Mouse (Mus musculus) spleen, adult 18-20 months (tissue): ENCODE data around the gene March1.

Experiments used
- DNase-seq, 2 experiments: peaks; one replicate each; pipeline ENCODE4 v3.0.0; 2022; ENCODE audit warnings: mixed read lengths in 2 of 2

March1 gene

DNA sequence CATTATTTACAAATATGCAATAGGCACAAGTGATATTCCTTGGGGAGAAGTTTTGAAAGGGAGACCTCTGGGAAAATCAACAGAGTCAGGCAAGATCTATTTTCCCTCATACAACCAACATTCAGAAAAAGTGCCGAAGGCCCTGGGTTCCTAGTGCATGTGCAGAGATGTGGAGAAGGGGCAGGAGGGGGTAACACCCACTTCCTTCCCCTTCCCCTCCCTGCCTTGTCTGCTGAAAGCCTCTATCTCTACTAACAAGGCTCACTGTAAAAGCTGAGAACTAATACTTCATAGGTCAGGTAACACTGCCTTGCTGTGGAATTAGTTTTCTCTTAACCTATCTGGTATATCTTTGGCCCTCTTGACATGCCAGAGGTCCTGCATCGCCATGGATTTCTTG is 812.9 kb downstream of the March1 start:
- DNase-seq: no peak

DNA sequence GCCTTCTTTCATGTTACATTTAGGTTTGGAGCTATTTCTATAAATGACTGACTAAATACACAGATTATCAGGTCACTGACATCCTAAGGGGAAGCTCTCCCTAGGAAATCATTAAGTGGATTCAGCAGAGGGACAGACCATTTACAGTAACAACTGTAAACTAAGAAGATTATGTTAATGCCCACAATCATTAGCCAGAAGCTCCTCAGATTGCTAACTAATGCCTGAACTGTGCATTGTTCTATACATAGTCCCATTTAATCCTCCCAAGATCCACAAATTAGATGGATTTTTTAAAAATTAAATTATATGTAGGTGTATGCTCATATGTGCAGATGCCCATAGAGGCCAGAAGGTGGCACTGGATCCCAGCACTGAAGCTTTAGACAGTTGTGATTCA is 815.9 kb downstream of the March1 start:
- DNase-seq: no peak

DNA sequence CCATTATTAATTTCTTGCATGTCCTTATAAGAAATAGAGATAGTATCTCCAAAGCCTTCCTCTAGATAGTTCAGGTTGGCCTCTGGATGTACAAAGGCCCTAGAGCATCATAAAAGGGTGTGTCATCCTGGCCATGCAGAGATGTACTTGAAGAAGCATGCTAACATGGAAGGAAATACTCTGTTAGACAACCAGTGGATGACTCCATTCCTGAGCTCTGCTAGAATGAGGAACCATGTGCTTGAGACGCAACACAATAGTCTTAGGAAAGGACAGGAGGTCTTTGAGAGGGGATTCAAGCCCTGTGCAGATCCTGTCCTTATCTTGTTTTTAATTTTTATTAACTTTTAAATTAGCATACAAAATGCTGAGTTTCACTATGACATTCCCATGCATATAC is 819.1 kb downstream of the March1 start:
- DNase-seq: no peak

DNA sequence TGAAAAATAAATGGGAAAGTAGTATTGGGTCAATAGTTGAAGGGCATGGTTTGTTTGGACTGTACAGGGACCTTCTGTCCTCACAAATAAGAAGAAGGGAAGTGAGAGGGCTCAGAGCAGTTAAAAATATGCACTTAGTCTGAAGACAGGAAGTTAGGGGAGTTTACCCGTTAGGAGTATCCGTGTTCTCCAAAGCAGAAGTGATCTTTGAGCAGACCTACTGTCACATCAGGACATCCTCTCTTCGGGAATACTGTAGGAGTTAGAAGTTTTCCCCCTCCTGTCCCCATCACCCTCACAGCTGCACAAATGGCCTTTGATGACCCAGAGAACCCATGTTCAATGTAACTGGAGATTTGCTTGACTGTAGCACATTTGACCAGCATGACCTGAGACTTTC is 820.2 kb downstream of the March1 start:
- DNase-seq: no peak

DNA sequence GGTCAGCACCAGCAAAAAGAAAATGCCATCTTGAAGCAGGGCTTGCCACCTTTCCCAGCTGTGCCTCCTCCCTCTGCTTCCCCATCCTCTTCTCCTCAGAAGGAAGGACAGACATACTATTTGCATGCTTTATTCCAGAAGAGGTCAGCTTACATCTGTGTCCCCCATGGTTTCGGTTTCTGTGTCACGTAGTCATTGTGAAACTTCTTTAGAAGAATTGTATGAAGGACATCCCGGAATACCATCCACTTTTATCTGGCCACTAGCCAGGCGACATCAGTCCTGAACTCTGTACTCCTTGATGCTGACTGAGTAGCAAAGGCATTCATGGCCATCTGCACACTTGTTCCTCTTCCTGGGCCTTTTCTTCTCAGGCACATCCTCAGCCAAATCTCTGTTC is 820.8 kb downstream of the March1 start:
- DNase-seq: no peak

DNA sequence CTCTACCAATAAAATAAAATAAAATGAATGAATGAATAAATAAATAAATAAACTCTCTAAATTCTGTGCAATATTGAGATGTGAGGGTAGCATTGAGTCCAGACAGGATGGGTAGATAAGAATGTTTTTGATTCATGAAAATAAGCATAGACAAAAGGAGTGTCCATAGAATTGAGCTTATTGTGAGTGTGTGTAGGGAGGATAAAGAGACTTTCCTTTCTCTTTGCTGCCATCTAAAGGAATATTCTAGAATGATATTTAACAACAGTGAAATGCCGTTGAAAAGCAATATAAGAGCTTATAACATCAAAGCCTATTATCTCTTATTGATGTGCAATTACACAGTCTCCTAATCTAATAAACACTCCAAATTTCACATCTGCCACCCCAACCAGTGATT is 823.4 kb downstream of the March1 start:
- no peak for DNase-seq

DNA sequence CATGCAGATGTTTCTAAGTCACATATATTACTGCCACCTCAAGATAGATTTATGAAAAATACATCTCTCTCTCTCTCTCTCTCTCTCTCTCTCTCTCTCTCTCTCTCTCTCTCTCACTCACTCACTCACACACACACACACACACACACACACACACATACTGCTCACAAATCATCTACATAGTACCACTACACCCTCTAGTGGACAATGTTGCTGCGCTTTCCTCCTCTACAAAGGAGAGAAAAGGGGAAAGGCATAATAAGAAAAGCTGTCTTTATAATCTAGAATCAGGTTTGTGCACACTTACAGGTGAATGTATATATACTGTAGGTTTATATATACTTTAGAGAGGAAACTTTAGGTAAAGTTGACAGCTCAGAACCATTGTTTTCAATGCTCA is 825.1 kb downstream of the March1 start:
- DNase-seq: no peak

DNA sequence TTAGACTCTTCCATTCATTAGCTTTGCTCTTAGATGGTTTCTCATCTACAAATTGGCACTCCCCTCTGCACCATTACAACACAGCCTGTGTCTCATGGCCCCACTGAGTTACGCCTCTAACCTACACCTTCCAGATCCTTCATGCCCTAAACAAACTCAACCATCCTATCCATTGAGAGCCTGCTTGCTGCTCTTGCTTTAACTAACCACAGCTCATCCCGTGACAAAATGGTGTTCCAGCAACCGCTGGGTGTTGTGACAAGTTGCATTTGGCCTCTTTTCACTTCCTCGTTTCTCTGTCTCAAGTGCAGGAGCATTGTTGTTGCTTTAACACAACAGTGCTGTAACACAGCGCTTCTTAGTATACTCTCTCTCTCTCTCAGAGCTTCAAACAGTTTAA is 826.4 kb downstream of the March1 start:
- DNase-seq: no peak

DNA sequence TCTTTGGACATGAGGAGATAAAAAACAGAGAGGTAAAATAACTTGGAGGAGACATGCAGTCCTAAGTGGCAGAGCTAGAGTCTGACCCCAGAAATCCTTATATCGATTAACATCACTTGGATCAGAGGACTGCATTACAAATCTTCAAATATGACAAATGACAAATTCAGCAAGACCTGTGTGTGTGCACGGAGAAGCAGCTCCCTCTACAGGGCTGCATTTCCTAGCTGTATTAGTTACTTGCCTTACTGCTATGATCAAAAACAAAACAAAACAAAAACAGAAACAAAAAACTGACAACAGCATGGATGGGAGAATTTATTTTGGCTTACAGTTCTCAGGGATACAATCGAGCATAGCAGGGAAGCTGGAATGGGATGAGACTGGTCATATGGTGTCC is 827.7 kb downstream of the March1 start:
- no peak for DNase-seq

DNA sequence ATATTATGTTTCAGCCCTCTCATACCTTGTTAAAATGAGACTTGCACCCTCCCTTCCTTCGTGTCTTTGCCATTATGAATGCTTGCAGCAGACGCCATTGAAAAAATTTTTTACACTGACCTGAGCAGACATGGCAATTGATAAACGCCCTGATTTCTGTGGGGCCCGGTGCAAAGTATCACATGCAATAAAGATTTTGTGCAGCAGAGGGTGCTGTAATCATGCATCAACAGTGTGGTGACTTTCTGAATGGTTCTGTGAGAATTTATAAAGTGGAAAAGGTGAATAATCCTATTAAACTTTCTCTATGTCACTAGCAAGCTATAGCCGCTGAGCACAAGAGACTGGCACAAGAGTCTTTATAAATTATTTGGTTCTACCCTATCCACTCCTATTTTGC is 833.0 kb downstream of the March1 start:
- peak in 1 of 2 experiments; percentile 36 for DNase-seq

DNA sequence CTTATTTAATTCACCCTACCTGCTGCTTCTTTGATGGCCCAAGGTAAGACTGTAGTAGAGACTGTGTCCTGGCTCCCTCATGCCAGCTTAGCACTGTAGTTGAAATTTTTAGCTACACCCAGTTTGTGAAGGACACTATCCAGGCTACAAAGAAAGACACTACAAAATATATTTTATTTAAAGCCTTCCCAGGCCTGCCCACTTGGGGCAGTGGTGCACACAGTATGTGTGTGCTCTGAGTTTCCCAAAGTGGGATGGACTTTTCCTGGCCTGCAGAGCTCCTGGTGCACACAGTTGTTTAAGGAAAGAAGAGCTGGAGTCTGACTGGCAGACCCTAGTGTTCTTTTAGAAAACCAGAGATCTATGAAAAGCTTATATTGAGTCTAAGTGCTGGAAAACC is 839.4 kb downstream of the March1 start:
- no peak for DNase-seq

DNA sequence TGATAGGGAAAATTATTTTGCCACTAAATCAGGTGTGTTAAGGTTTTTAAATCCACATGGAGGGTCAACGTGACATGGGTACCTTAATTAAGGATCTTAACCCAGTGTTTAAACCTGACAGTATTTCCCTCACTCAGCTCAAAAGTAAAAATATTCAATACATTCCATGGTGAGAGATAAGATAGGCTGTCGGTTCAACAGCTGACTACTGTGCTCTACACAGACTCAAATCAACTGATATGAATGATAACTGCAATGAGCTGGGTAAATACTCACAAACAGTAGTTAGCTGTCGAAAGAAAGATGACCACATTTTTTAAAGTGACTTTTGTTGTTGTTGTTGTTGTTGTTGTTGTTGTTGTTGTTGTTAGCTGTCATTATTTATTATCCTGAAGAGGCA is 852.1 kb downstream of the March1 start:
- no peak for DNase-seq

DNA sequence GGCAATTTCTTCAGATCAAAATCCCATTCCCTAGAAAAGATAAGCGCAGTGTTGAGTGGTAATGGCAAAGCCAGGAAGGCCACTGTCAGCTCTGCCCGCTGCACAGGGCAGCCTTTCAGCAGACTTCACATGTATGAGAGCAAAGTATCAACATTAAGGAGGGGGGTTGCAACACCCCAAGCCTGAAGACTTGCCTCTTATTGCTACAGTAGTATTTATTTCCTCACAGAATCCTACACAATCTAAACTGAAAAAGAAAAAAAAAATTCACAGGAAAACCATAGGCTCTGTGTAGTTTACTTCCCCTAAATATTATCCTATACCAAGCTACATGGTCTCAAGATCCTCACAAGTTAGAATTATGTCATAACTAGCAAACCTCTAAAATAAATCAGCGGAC is 859.2 kb downstream of the March1 start:
- DNase-seq: no peak

DNA sequence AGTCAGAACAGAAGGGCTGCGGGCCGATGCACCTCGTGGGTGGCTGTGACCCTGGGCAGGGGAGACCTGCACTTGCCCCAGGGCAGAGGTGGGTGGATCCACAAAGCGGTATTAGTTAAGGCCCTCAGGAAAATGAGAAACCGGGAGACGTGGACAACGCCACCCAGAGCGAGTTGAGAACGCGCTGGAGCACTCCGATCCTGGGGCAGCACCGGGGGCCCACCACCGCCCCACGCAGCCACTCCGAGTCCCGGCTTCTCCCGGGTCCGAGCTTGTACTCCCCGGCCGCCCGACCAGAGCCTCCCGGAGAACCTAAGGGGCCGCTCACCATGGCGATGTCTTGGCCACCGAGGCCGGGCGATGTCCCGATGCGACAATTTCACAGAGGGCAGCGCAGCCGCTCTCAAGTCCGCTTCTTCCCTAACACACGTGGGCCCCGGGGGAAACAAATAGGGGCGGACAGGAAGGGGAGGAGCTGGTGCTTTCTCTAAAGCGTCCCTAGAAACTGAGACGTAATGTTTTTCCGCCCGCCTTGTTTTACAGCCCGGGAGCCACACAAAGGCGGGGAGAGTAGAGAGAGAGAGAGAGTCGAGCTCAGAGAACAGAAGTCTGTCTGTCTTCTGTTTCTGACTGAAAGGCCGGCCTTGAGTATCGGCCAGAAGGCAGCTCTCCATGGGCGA is 868.5 kb downstream of the March1 start, which contains the start of gene Tma16:
Gene Tma16, minus strand, starts transcription at position 447 of the 680 bp plus-strand sequence.
- DNase-seq: peak; percentile 57 to 77

DNA sequence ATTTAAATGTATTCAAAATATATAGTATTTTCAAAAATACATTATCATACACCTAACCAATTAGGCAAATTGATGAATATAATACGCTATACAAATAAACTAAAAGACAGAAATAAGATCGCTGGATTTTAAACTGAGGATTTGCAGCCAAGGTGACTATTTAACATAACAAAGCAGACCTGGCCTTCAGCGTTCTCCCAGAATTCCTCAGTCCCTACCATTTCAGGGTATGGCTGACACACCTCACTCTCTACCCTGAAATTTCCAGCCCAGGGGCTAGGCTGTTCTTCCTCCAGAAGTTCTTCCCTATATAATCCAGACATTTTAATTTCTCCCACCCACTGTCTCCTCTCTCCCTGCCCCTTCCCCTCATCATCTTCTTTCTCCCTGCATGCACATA is 870.9 kb downstream of the March1 start:
- DNase-seq: no peak

DNA sequence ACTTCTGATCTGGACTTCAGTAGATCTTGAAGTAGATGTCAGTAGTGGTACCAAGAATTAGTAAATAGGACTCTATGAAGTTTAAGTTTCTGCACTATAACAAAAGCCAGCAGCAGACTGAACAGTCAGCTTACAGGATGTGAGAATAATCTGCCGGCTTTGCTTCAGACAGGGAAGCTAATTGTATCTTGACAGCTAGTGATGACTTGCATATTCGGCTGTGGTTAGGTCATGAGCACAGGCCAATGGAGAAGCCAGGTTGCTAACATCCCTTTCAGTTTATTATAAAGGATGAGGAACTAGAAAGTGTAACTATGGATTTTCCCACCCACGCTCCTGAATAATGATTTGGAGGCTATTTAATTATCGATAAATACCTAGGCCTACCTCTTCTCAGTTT is 872.9 kb downstream of the March1 start:
- DNase-seq: no peak

DNA sequence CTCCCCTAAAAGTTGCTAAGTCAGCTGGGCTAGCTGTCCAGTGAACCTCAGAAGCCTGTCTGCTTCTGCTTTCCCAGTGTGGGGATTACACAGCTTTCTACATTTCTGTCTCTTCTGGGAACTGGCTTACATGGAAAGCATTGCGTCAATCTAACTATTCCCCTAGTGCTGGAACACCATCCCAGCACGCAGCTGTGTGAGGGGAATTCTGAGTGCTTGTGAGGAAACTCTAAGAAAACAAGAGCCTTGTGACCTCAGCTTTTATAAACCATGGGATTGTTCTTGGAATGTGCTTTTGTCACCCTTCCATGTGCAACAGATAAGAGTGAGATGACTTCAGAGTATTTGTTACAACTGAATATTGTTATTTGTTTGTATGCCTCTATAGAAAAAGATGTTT is 876.8 kb downstream of the March1 start:
- DNase-seq: no peak

DNA sequence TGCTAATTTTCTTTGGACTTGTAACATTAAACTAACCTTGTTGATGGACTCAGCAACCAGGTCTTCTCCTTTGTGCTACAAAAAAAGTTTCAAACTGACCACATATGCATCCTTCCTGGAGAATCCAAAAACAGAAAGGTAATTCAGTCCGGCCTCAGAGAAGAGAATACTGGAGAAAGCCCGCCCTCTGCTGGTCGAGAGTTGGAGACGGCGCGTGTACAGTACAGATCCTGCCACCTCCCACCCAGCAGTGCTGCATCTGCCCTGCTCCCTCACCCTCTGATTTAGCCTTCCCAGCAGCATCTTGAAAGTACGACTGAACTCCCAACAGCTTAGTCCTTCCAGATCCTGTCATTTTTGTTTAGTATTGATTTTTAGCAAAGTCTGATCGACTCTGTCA is 878.0 kb downstream of the March1 start:
- peak; percentile 38 to 77 for DNase-seq

DNA sequence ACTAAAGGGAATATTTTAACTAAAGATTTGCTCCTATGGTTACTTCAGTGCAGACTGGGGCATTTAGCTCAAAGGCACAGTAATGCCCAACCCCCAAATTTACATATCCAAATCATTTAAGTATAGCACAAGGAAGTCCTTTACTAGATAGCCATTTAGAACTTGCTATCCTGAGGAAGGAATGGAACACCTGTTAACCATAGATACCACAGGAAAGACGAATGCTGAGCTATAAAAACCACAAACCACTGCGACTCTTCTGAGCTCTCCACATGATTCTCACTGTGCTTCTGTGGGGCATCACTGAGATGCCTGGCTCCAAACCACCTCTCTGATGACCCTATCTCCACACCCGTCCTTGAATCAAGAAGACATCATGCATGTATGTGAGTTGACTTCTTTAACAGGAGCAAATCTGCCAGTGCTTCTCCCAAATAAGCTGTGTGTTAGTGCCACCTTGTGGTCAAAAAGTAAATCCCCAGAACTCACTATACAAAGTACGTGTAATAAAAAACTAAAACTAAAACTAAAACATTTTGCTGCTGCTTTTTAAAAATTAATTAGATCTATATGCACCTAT is 879.4 kb downstream of the March1 start:
- peak in 1 of 2 experiments; percentile 21 for DNase-seq

DNA sequence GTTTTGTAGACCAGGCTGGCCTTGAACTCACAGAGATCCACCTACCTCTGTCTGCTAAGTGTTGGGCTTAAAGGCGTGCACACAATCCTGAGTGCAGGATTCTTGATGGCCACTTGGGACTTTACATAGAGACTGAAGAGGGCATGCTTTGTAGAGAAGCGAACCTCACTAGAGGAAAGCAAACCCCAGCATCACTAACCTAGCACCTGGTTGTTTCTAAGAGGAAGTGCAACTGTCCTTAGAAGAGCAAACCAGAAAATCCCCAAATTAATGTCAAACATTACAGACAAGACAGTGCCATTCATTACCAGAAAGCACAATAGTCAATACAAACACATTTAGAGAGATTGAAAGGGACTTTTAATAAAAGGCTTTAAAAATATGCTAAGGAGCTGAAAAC is 885.7 kb downstream of the March1 start:
- no peak for DNase-seq

DNA sequence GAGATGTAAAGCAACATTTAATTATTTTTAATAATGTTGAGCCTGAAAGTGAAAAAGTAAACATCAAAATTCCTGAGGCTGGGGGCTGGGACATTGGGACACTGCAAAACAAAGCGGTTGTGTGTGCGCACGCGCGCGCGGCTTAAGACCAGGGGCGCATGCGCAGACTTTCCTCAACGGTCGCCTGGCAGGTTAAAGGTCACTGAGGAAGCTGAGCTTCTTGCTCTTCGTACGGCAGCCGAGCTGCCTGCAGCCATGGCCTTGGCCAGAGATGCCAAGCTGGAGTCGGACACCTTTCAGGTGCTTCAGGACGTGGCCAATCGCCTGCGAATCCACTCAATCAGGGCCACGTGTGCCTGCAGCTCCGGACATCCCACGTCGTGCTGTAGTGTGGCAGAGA is 893.8 kb downstream of the March1 start, which contains the start of gene Tktl2:
Gene Tktl2, plus strand, starts transcription at position 220 of the 400 bp plus-strand sequence.
- no peak for DNase-seq

DNA sequence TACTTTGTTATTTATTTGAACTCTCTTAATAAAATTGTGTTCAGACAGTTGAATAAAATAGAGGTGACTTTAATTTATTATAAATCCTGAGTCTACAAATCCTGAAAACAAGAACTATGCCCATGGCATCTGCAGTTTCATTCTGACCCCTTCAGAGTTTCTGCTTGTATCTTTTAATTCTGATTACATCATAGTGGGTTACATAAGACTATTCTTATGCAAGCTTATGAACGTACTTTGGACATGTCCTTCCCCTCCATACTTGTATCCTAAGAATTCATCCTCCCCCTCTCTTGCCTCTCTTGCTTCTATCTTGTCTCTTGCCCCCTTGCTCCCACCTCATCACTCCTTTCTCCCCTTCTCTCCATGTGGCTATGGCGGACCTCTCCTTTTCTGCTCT is 901.4 kb downstream of the March1 start:
- DNase-seq: no peak

DNA sequence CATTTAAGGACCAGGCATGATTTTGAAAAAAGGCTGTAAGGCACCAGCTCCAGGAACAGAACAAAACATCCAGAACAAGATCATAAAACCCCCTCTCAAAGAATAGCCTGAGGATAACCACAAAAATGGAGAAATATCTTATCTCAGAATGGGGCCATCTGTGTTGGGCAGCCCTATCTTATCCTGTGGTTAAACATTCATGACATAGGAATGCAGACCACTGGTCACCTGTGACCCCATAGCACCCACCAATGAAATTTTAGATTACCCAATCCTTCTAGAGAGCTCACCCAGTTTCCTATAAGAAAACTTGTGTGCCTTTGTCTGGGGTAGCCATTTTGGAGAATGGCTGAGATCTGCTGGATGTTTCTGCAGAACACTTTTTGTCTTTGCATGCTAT is 902.9 kb downstream of the March1 start:
- DNase-seq: no peak
